Mouse (Mus musculus) cerebellum, adult (tissue): ENCODE data around the gene Sel1l2.
"Not testable (repeated sequence)": the region's sequence is repeated elsewhere in the genome, so short reads cannot be mapped to it uniquely, and the experiment has no call there.

ENCODE experiments used
- ATAC-seq: cut with Nextera tagmentation; 2 replicates; pipeline ENCODE4 v1.9.2; 2017; ENCODE audit warnings: mild to moderate bottlenecking, moderate library complexity, mixed read lengths; ENCODE audit not compliant: insufficient number of reproducible peaks, low FRiP score, low TSS enrichment

The Sel1l2 gene

DNA sequence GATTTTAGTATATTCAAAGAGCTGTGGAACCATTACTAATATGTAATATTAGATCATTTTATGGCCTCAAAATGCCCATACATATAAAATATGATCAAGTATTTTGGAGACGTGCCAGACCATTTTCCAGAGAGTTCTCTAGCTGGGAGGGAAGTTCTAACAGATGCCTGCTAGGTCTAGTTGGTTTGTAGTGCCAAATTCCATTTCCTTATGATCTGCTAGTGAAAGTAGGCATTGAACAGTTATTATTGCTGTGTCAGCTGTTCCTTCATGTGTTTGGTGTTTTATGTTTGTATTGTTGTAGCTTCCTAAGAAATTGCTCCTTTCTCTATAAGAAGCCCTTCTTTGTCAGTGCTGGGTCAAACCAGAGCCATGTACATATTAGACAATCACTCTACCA, 173.5 kb downstream of the Sel1l2 start:
- no peak for ATAC-seq

DNA sequence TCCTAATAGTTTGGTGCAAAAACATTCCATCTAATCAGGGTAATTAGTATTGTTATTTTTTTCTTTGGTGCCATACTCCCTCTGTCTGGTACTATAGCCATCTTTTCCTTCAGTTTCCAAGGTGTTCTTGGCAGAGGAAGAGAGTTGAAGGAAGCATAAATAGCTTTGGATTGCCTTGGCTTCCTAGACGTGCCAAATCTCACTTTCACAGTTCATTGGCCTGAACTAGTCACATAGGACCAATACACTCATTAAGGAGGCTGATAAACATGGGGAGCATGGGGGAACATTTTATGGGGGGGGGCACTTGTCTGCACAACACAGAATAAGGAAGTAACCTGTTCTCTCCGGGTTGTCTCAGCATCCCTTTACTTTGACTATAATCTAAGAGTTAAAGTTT, 174.1 kb downstream of the Sel1l2 start:
- peak; percentile 65; the same call in 1 of the 2 replicates for ATAC-seq

DNA sequence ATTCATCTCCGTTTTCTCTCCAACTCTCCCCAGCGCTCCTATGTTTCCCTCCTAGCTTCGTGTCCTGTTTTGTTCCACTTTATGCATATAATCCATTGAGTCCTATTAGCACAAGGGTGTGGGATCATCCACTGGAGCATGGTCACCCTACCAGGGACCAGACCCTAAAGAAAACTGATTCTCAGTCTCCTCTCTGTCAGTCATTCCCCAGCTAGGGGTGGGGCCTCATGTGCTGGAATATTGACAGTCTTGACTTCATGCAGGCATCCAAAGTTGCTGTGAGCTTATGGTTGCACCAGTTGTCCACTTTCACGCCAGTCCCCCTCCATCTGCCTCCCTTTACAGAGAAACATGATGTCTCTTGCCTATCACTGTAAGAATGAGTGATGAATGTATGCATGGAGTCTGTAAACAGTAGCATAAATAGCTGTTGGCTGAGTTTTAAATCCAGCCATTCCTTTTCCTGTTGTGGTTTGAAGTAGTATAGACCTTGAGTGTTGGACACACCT, 174.9 kb downstream of the Sel1l2 start:
- no peak for ATAC-seq

GRCm38 (mm10) chr2:140203756-140204155, 185.8 kb downstream of the Sel1l2 start:
- ATAC-seq = no peak

- ATAC-seq = no peak; the same call in 1 of the 2 replicates
Measured at GRCm38 (mm10) chr2:140202573-140202972, 186.9 kb downstream of the Sel1l2 start.

DNA sequence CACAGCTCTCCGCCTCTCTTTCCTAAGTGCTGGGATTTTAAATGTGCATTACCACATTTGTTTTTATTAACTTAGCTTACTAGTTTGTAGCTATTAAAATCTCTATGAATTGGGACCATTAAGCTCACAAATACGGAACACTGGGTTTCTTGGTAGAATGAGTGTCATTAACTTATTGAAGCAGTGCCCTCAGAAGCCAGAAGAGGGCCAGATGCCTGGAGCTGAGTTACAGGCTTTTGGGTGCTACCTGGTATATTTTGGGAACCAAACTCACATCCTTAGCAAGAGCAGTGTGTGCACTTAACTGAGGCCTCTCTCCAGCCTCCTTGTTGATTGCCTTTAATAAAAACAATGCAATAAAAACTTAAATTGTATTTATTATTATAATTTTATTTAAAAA, 188.8 kb downstream of the Sel1l2 start:
- no peak for ATAC-seq

DNA sequence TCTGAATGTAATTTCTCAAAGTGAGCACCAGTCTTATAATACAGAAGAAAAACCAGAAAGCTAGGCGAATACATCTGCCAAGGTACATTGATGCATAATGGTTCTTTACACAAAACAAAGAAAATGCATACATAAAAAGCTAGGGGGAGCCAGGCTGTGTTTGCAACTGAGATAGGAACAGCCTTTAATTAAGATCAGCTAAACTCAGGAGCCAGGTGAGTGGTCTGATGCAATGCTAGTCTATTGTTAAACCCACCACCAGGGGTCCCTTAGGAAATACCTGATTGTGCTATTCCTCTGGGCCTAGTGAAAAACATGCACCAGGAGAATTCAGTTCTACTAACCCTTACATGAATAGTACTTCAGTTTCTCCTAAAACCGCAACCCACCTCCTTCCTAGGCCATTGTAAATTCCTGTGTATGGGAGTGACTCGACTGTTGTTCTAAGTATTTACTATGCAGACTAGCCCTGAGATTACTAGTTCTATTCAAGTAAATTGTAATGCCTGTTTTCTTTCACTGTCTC, 203.8 kb downstream of the Sel1l2 start:
- not testable (repeated sequence) for ATAC-seq
